Mouse (Mus musculus) heart, embryonic 16.5 days (tissue): ENCODE measurements around the gene Ctcfl. TPM values are rescaled to one million over a fixed set of nuclear protein-coding genes. Genes with fewer than 3 reads are reported as not detected.

Experiments
- ATAC-seq: fragments of 200-750 bp; cut with Nextera tagmentation; replicated peaks from 2 replicates; pipeline ENCODE4 v1.8.0; 2017; ENCODE audit warnings: moderate number of reproducible peaks; ENCODE audit not compliant: insufficient read depth, low FRiP score; ENCODE audit errors: extremely low read depth
- H3K27ac ChIP-seq: fragments of 300-500 bp; sonication (generic); 2 replicates; pipeline ENCODE4 v1.5.1; 2014; ENCODE audit warnings: mild to moderate bottlenecking, low read length, control low read depth, moderate library complexity
- H3K27me3 ChIP-seq: fragments of 300-500 bp; sonication (generic); 2 replicates; pipeline ENCODE4 v1.6.1; 2014; ENCODE audit warnings: low read length, mixed read lengths; ENCODE audit not compliant: control insufficient read depth, insufficient read depth
- H3K36me3 ChIP-seq: fragments of 300-500 bp; sonication (generic); 2 replicates; pipeline ENCODE4 v1.6.1; 2014; ENCODE audit not compliant: control insufficient read depth, insufficient read depth
- H3K4me1 ChIP-seq: fragments of 300-500 bp; sonication (generic); 2 replicates; pipeline ENCODE4 v1.6.1; 2014; ENCODE audit warnings: low read length, mixed read lengths; ENCODE audit not compliant: control insufficient read depth, insufficient read depth
- H3K4me2 ChIP-seq: fragments of 300-500 bp; sonication (generic); 2 replicates; pipeline ENCODE4 v1.6.1; 2014; ENCODE audit warnings: low read depth, mild to moderate bottlenecking, control low read depth, low read length
- H3K4me3 ChIP-seq: fragments of 300-500 bp; sonication (generic); 2 replicates; pipeline ENCODE4 v1.5.1; 2014; ENCODE audit warnings: mild to moderate bottlenecking, control low read depth, low read length
- H3K9ac ChIP-seq: fragments of 300-500 bp; sonication (generic); 2 replicates; pipeline ENCODE4 v1.6.1; 2014; ENCODE audit warnings: low read length, control low read depth
- H3K9me3 ChIP-seq: fragments of 300-500 bp; sonication (generic); replicated peaks from 2 replicates; pipeline ENCODE4 v1.6.1; 2016; ENCODE audit warnings: low read length; ENCODE audit not compliant: control insufficient read depth
- WGBS: fragments of 180-500 bp; shearing (Covaris S2); extraction: QIAGEN DNeasy Blood & Tissue Kit; methylation state at CpG from one replicate; pipeline ENCODE4 v1.1.7; 2014; 5-methylcytosine and 5-hydroxymethylcytosine counted together
- polyA plus RNA-seq: library from polyadenylated mRNA; unstranded; fragments of >200 nt; fragmentation: Nextera tagmentation; extraction: Ambion mirVana; gene quantifications from 2 replicates; pipeline ENCODE4 v1.2.1, GENCODE M21; 2015

Ctcfl gene
- polyA plus RNA-seq, 1 experiment from 2014 or later: 0.83 TPM

GRCm38 (mm10) chr2:173157871-173158270 is 38.5 kb upstream of the Ctcfl start:
- no peak for ATAC-seq
- no peak overlapping the region for H3K9ac ChIP-seq
- H3K4me2 ChIP-seq: no peak overlapping the region
- peaks cover 1% of the 10 kb centered on the region; the same call in 1 of the 2 replicates for H3K4me1 ChIP-seq
- WGBS: 94% methylated on average over 4 of the region's 4 CpGs
- H3K27me3 ChIP-seq: no peaks in the 10 kb centered on the region
- no peak overlapping the region for H3K4me3 ChIP-seq
- H3K36me3 ChIP-seq: no peaks in the 10 kb centered on the region
- no peaks in the 10 kb centered on the region for H3K9me3 ChIP-seq
- H3K27ac ChIP-seq: no peak overlapping the region

DNA sequence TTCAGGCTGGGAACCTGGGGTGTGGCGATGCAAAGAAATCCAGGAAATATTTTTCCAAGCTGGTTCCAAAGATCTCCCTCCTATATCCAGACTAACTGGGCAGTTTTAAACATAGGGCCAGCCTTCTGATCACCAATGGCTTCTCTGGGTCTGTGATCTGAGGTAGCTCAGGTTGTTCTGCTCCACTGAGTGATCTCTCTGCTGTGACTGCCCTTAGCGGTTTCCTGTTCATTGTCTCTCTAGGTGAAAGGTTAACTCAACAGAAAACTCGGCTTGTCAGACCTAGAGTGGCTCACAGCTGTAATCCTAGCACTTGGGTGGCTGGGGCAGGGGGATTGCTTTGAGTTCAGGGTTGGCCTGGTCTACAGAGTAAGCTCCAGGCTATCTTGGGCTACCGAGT is 38.1 kb upstream of the Ctcfl start:
- H3K4me1 ChIP-seq: peaks cover 6% of the 10 kb centered on the region; the same call in 1 of the 2 replicates
- H3K9me3 ChIP-seq: no peaks in the 10 kb centered on the region
- no peaks in the 10 kb centered on the region for H3K27me3 ChIP-seq
- no peaks in the 10 kb centered on the region for H3K36me3 ChIP-seq
- H3K9ac ChIP-seq: no peak overlapping the region
- no peak for ATAC-seq
- H3K4me2 ChIP-seq: no peak overlapping the region
- no peak overlapping the region for H3K27ac ChIP-seq
- WGBS: 63% methylated on average over 4 of the region's 4 CpGs
- no peak overlapping the region for H3K4me3 ChIP-seq

DNA sequence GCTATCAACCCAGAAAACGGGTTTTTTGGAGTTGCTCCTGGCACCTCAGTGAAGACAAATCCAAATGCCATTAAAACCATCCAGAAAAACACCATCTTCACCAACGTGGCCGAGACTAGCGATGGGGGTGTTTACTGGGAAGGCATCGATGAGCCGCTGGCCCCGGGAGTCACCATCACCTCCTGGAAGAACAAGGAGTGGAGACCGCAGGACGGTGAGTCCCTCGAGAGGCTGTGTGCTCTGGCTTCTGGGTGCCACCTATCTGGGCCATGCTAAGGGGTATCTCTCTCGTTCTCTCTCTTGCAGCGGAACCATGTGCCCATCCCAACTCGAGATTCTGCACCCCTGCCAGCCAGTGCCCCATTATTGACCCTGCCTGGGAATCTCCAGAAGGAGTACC is 37.6 kb upstream of the Ctcfl start:
- H3K36me3 ChIP-seq: no peaks in the 10 kb centered on the region
- H3K9ac ChIP-seq: no peak overlapping the region
- 83% methylated on average over 13 of the region's 13 CpGs for WGBS
- no peaks in the 10 kb centered on the region for H3K27me3 ChIP-seq
- no peak for ATAC-seq
- H3K27ac ChIP-seq: no peak overlapping the region
- no peak overlapping the region for H3K4me2 ChIP-seq
- no peaks in the 10 kb centered on the region for H3K9me3 ChIP-seq
- H3K4me1 ChIP-seq: peaks cover 6% of the 10 kb centered on the region; the same call in 1 of the 2 replicates
- no peak overlapping the region for H3K4me3 ChIP-seq

DNA sequence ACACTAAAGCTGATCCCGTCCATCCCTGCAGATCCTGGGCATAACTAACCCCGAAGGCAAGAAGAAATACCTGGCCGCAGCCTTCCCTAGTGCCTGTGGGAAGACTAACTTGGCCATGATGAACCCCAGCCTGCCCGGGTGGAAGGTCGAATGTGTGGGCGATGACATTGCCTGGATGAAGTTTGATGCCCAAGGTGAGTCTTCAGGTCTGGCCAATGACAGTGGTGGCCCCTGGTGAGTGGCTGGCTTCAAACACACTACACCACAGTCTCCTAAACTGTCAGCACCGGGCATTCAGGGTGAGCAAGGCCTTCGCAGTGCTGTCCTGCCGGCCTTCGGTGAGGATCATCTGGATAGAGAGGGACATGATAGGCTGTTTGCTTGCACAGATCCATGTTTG is 36.6 kb upstream of the Ctcfl start:
- no peaks in the 10 kb centered on the region for H3K27me3 ChIP-seq
- no peak overlapping the region for H3K4me3 ChIP-seq
- H3K36me3 ChIP-seq: no peaks in the 10 kb centered on the region
- no peak for ATAC-seq
- H3K4me1 ChIP-seq: peaks cover 8% of the 10 kb centered on the region; the same call in 1 of the 2 replicates
- no peak overlapping the region for H3K4me2 ChIP-seq
- H3K9ac ChIP-seq: no peak overlapping the region
- 87% methylated on average over 10 of the region's 10 CpGs for WGBS
- H3K27ac ChIP-seq: no peak overlapping the region
- H3K9me3 ChIP-seq: no peaks in the 10 kb centered on the region

- Histone ChIP-seq H3K4me1 (peaks cover 8% of the 10 kb centered on the region; the same call in 1 of the 2 replicates), H3K36me3 (no peaks in the 10 kb centered on the region), H3K9ac (no peak overlapping the region), H3K27me3 (no peaks in the 10 kb centered on the region), H3K27ac (no peak overlapping the region), H3K9me3 (no peaks in the 10 kb centered on the region), H3K4me2 (no peak overlapping the region), H3K4me3 (no peak overlapping the region)
- ATAC-seq: no peak
- 85% methylated on average over 14 of the region's 14 CpGs for WGBS
These were observed 35.6 kb upstream of the Ctcfl start for GRCm38 (mm10) chr2:173154962-173155361.

GRCm38 (mm10) chr2:173154513-173154912 is 35.2 kb upstream of the Ctcfl start:
- Histone ChIP-seq H3K27ac (no peak overlapping the region), H3K9ac (no peak overlapping the region), H3K9me3 (no peaks in the 10 kb centered on the region), H3K4me1 (peaks cover 8% of the 10 kb centered on the region; the same call in 1 of the 2 replicates), H3K4me3 (no peak overlapping the region), H3K36me3 (no peaks in the 10 kb centered on the region), H3K27me3 (no peaks in the 10 kb centered on the region), H3K4me2 (no peak overlapping the region)
- no peak for ATAC-seq
- WGBS: 91% methylated on average over 13 of the region's 13 CpGs

DNA sequence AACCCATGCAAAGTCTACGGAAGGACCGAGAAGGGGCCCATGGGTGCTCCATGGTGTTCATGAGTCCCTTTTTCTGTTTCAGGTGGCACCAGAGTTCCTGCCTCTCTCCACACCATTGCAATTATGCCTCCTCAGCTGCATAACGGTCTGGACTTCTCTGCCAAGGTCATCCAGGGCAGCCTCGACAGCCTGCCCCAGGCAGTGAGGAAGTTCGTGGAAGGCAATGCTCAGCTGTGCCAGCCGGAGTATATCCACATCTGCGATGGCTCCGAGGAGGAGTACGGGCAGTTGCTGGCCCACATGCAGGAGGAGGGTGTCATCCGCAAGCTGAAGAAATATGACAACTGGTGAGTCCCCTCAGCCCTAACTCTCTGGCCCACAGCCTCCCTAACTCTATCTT is 33.9 kb upstream of the Ctcfl start:
- no peak overlapping the region for H3K4me3 ChIP-seq
- H3K27me3 ChIP-seq: no peaks in the 10 kb centered on the region
- no peaks in the 10 kb centered on the region for H3K9me3 ChIP-seq
- H3K9ac ChIP-seq: no peak overlapping the region
- no peaks in the 10 kb centered on the region for H3K36me3 ChIP-seq
- H3K4me2 ChIP-seq: no peak overlapping the region
- 84% methylated on average over 10 of the region's 10 CpGs for WGBS
- no peak overlapping the region for H3K27ac ChIP-seq
- no peak for ATAC-seq
- H3K4me1 ChIP-seq: peaks cover 8% of the 10 kb centered on the region; the same call in 1 of the 2 replicates

GRCm38 (mm10) chr2:173152436-173153151 is 33.3 kb upstream of the Ctcfl start, which contains the start of gene Pck1:
Gene Pck1, plus strand, starts transcription at chr2:173153048.
- Histone ChIP-seq H3K27ac (no peak within 1 kb of the TSS), H3K27me3 (no peaks in the 10 kb centered on the region), H3K4me1 (peaks cover 8% of the 10 kb centered on the region; the same call in 1 of the 2 replicates), H3K9me3 (no peaks in the 10 kb centered on the region), H3K36me3 (no peaks in the 10 kb centered on the region), H3K4me3 (no peak within 1 kb of the TSS), H3K4me2 (no peak within 1 kb of the TSS), H3K9ac (no peak within 1 kb of the TSS)
- 71% methylated on average over 13 of the region's 13 CpGs for WGBS
- no peak for ATAC-seq

GRCm38 (mm10) chr2:173151784-173152284 is 32.5 kb upstream of the Ctcfl start:
- Histone ChIP-seq H3K4me2 (no peak overlapping the region), H3K4me3 (no peak overlapping the region), H3K9me3 (no peaks in the 10 kb centered on the region), H3K9ac (no peak overlapping the region), H3K27me3 (no peaks in the 10 kb centered on the region), H3K4me1 (peaks cover 8% of the 10 kb centered on the region; the same call in 1 of the 2 replicates), H3K36me3 (no peaks in the 10 kb centered on the region), H3K27ac (no peak overlapping the region)
- WGBS: 80% methylated on average over 7 of the region's 7 CpGs
- no peak for ATAC-seq
